Mouse (Mus musculus) urinary bladder, adult 2 months (tissue): ENCODE measurements around the gene Rprd1b. TPM values are rescaled to one million over a fixed set of nuclear protein-coding genes. Genes with fewer than 3 reads are reported as not detected.

Experiments
- DNase-seq: peaks from one replicate; pipeline ENCODE4 v3.0.0; 2022; ENCODE audit warnings: low spot score
- polyA plus RNA-seq: library from polyadenylated mRNA; depleted of rRNA; stranded (reverse); fragments of >200 nt; gene quantifications from 2 replicates; pipeline ENCODE4 v1.2.3, GENCODE M21; 2012; rRNA removed

Rprd1b gene
- polyA plus RNA-seq, 1 experiment: 17.7 TPM

DNA sequence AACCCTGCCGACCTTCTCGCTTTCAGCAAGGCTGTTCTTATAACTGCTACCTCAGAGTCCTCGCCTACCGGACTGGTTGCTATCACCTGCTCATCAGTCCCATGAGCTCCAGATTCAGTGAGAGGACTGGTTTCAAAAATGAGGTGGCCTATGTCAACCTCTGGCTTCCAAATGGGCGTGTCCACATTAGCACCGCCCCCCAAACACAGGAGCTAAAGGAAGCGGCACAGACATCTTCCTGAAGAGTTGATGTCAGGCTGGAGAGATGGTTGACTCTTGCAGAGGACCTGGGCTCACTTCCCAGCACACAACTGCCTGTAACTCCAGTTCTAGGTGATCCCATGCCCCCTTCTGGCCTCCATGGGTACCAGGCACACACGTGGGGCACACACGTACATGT lies 148.5 kb downstream of the Rprd1b start:
- DNase-seq: no peak

DNA sequence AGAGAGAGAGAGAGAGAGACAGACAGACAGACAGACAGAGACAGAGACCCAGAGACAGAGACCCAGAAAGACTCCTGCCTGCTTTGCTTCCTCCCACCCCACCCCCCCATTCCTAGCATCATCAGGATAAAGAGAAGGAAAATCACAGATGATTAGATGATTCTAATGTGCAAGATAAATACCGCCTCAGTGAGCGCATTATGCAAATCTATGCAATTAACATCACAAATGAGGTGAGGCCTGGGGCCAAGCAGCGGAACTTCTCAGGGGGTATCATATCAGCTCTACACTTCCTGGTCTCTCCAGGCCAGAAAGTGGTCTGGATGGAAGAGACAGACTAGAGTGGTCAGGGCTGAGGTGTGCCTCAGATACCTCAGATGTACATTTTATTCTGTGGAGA lies 149.3 kb downstream of the Rprd1b start:
- DNase-seq: no peak

DNA sequence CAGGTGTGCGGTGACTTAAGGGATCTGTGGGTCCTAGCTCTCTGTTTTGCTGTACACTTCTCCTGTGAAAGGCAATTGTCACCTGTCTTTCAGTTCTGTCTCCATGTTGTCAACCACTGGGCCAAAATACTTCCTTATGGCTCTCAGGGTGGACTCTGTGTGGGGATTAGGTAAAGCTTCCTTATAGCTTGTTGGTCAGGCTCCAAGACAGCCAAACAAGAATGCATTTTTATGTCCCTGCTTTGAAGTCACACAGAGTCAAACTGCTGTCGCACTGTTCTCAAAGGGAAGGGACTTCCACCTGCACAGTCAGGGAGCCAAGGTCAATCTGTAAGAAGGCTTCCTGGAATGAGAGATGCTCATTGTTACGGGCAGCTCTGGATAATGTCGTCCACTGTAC lies 149.8 kb downstream of the Rprd1b start:
- no peak for DNase-seq

DNA sequence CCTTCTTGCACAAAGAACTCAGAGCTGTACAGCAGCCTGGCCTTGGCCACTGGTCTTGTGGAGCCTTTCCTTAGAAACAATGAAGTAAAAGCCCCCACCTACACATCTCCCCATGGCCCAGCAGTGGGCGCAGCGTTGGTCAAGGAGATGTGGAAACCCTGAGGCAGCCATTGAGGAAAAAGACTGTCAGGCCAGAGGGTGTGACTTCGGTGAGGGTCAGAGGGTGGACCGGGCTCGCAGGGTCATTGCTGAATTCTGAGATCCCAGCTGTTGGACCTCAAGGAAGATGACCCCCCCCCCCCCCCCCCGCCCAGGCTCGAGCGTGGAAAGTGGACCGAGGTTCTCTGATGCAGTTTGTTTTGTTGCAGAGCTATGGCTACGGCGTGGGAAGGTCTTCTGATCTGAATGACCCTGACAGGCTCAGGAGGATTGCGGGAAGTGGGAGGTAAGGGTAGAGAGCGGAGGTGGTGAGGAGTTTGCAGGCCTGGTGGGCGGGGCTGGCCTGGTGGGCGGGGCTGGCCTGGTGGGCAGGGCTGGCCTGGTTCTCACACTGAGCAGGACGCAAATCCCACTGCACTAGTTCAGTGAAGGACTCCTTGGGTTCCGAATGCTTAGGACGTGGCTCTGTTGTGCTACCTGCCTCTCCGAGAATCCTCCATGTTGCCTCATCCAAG lies 150.5 kb downstream of the Rprd1b start:
- no peak for DNase-seq

DNA sequence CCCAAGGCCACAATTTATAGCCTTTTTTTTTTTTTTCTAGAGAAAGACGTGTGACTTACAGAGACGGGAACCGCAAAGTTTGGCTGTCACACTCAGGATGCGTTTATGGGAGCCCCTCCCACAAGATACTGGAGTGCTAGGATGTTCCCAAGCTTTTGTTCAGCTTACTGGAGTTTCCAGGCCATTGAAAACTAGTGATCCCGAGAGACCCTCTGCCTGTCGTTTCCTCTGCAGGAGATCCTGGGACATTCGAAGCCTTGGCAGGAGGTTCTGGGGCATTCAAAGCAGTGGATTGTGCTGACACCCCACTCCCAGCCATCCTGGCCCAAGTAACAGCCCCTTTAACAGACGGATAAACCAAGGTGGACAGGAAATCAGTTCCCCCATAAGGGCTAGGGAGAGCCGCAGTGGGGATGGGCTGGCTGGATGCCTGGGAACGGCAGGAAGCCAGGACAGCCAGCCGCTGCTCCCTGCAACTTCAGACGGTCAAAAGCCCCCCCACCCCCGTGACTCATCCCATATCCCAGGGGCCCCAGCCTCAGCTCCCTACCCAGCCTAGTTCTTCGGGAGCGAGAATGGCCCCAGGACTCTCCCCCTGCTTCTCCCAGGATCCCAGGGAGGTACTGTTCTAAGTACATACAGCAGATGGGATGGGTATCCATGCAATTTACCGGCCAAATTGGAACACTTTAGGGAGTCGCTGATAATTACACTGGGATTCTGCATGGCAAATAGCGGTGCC lies 151.2 kb downstream of the Rprd1b start:
- DNase-seq: no peak

DNA sequence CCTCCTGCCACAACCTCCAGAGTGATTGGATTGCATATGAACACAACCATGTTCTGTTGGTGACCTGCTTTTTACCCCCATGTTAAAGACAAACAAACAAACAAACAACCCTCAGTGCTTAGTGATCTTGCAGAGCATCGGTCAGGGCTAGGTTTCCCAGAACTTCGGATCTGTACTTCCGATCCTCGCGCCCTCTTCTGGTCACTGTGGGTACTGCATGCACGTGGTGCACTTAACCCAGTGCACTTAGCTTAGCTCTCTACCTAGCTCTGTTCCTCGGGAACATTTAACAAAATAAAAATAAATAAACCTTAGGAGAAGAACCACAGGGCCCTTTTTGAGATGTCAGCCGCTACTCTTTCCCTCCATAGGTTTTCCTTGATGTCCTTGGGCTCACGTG lies 152.5 kb downstream of the Rprd1b start:
- no peak for DNase-seq

Other genes with a start within 250 kb of the Rprd1b start
- gene Vstm2l, start 113.8 kb upstream of the Rprd1b start, polyA plus RNA-seq: 0.04 TPM in 1 of 2 replicates, not detected in the other
- 19.6 and 20.8 TPM in 2 replicates for gene Tti1, start 64 bp upstream of the Rprd1b start, polyA plus RNA-seq
- 218 and 272 TPM in 2 replicates for gene Tgm2, start 117.9 kb downstream of the Rprd1b start, polyA plus RNA-seq
- gene D630003M21Rik, start 200.7 kb downstream of the Rprd1b start, polyA plus RNA-seq: 1.9 and 2.5 TPM in 2 replicates
- gene Bpi, start 229.6 kb downstream of the Rprd1b start, polyA plus RNA-seq: not detected in 2 replicates